Mouse (Mus musculus) left cerebral cortex, postnatal 25 days (tissue): ENCODE measurements at regions not wholly inside any gene's neighbourhood (a gene's known extent, or its start where the extent isn't known, plus 50 kb on each side); places are given as distances from the start of the nearest gene placed in this dataset.
A peak's percentile ranks its signal among the peaks of the same experiment; 100 is the strongest.

Experiments used
- DNase-seq, 2 experiments: peaks; one replicate each; pipeline ENCODE4 v3.0.0; 2022; ENCODE audit warnings: low spot score in 2 of 2, mixed read lengths in 1 of 2
- intact Hi-C: fragments of 180-260 bp; cut with DNase I; formaldehyde crosslinking; loops from one replicate; pipeline ENCODE4 v1.15.1; 2025

GRCm38 (mm10) chrX:98375437-98375836 lies 226.9 kb downstream of the Ar start:
- intact Hi-C loops = no loop called here
- DNase-seq = no peak

DNA sequence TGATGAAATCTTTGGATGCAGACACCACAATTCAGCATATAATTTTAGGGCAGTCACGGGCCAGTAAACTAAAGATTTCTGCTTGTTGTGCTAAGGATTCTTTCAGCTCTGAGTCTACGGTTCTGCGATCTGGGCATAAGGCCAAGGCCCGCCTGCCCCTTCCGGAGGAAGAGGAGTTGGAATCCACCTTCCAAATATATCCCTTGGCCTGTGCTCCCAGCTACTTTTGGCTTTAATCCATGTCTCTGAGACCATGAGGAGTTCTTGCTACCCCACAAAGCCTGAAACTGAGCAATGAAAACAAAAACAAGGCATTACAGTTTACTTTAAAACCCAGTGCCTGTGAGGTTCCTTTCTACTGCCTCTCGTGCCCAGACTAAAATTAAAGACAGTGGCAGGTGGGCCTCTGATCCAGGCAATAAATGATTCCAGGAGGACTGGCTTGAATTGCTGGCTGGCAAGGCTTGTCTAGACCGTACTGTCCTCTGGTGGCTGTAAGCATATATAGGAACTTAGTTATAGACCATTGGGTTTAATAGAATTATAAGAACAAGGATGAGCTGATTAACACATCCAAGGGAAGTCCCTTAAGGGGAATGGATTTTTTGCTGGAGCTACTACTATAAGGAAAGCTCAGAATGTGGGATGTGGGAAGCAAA lies 231.8 kb downstream of the Ar start:
- intact Hi-C loops = no loop called here
- DNase-seq = peak in 1 of 2 experiments; percentile 14

DNA sequence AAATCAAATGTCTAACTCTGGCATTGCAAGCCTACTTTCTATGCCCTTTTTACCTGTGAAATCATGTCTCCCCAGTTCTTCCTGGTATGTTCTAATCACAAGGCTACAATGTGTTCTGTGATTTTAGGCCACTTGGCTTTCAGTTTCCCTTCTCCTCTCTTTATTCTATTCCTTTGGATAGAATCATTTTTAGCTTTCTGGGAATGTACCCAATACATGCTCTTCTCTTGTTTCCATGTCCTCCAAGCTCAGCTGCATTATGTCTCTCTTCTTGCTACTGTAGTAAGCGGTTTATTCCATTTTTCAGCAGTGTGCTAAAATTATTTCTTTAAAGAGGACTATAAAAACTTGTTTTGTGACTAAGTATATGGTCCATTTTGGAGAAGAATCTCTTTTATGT lies 235.4 kb downstream of the Ar start:
- peak in 1 of 2 experiments; percentile 19 for DNase-seq
- intact Hi-C loops = no loop called here

GRCm38 (mm10) chrX:98392376-98392775 lies 243.8 kb downstream of the Ar start:
- DNase-seq = peak; percentile 1 to 60
- intact Hi-C loops = loop anchor here (10.0 kb wide), 1 partner anchor 228 kb away; no protein-coding TSS in a partner anchor

DNA sequence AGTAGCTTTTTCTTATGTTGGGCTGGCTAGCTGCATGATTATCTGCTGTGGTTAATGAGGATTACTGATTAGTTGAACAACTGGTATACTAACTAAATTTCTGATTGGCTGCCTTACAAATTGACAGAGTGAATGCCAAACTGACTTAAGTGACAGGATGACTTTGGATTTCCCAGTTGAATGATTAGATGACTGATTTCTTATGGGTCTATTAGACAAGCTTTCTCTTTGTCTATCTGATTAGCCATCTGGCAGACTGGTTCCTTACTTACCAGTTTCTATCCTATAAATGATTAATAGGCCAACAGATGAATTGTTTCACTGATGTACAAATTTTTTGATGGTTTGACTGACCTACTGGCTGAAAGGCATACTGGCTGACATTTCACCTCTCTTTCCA lies 260.5 kb downstream of the Ar start:
- intact Hi-C loops = no loop called here
- DNase-seq = no peak

- no peak for DNase-seq
- intact Hi-C loops = no loop called here
Observed at GRCm38 (mm10) chrX:98419437-98419836, 270.9 kb downstream of the Ar start.

GRCm38 (mm10) chrX:98452026-98452425 lies 303.5 kb downstream of the Ar start:
- intact Hi-C loops = no loop called here
- DNase-seq = peak in 1 of 2 experiments; percentile 1

GRCm38 (mm10) chrX:98476473-98477254 lies 328.1 kb downstream of the Ar start:
- intact Hi-C loops = no loop called here
- no peak for DNase-seq
